Mouse (Mus musculus): Measurements from ENCODE around the gene Znhit2. TPM values are rescaled to one million over a fixed set of nuclear protein-coding genes. Genes with fewer than 3 reads are reported as not detected.

The Znhit2 gene
- polyA plus RNA-seq, 1 experiment from 2014 or later = 31.0 TPM

DNA sequence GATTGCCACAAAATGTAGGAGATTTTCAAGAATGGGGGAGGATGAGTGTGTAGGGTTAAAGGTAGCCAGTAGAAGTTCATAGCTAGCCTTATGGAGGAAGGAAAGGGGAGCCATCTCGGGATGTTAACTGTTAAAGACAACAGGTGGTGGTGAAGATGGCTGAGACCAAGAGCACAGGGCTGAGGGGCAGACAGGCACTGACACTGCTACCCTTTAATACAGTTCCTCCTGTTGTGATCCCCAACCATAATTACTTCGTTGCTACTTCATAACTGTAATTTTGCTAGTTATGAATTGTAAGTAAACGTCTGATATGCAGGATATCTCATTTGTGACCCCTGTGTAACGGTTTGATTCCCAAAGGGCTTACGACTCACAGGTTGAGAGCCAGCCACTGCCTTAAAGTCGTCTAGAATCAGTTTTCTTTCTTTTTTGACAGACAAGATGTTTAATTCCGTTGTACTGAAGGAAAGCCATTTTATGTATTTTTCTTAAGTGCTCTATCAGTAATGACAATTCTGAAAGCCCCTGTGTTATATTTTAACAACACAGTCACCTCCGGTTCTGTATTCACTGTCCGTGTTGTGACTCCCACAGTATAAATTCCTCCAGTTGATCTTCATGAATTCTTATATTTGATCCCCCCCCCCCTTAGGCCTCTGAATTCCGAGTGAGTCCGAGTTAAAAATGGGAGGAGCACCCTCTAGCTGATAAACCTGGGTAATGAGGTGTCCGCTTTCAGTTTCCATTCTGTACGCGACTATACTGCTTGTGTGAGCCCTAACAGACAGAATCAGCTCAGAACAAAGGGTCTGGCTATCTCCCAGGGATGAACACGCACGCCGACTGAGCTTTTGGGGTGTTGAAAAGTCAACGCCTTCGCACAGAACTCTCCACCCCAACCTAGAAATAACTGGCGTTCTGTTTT lies 15.4 kb upstream of the Znhit2 start:
- Histone ChIP-seq H3K27me3 (replicated peaks; ENCODE audit: control insufficient read depth, insufficient read depth, low read length) (no peaks in the 10 kb centered on the region), H3K4me1 (replicated peaks; ENCODE audit: control insufficient read depth, insufficient read depth, low read length) (peaks cover 19% of the 10 kb centered on the region), H3K36me3 (ENCODE audit: control insufficient read depth, insufficient read depth) (peaks cover 12% of the 10 kb centered on the region), H3K9ac (replicated peaks; ENCODE audit: low read depth, low read length) (peak overlapping the region; percentile 92), H3K4me3 (replicated peaks; ENCODE audit: low read length) (peak overlapping the region; percentile 80), H3K27ac (ENCODE audit: low read length) (peak overlapping the region; percentile 100), H3K4me2 (ENCODE audit: low read length) (peak overlapping the region; percentile 97), H3K9me3 (ENCODE audit: control insufficient read depth, low read length) (no peaks in the 10 kb centered on the region)
- peak; percentile 36 for ATAC-seq
- WGBS = 19% methylated on average over 20 of the region's 20 CpGs

GRCm38 (mm10) chr19:6046294-6047153 lies 14.5 kb upstream of the Znhit2 start, which contains the start of gene Syvn1:
Gene Syvn1 (plus strand): TSS chr19:6046576.
- peaks cover 19% of the 10 kb centered on the region for H3K4me1 ChIP-seq (replicated peaks; ENCODE audit: control insufficient read depth, insufficient read depth, low read length)
- peak; percentile 95 for ATAC-seq
- WGBS = under 1% methylated on average over 65 of the region's 65 CpGs
- H3K27me3 ChIP-seq (replicated peaks; ENCODE audit: control insufficient read depth, insufficient read depth, low read length) = no peaks in the 10 kb centered on the region
- H3K9ac ChIP-seq (replicated peaks; ENCODE audit: low read depth, low read length) = peak within 1 kb of the TSS; percentile 92
- H3K36me3 ChIP-seq (ENCODE audit: control insufficient read depth, insufficient read depth) = peaks cover 18% of the 10 kb centered on the region
- peak within 1 kb of the TSS; percentile 80 for H3K4me3 ChIP-seq (replicated peaks; ENCODE audit: low read length)
- peak within 1 kb of the TSS; percentile 97 for H3K4me2 ChIP-seq (ENCODE audit: low read length)
- no peaks in the 10 kb centered on the region for H3K9me3 ChIP-seq (ENCODE audit: control insufficient read depth, low read length)
- peak within 1 kb of the TSS; percentile 100 for H3K27ac ChIP-seq (ENCODE audit: low read length)

DNA sequence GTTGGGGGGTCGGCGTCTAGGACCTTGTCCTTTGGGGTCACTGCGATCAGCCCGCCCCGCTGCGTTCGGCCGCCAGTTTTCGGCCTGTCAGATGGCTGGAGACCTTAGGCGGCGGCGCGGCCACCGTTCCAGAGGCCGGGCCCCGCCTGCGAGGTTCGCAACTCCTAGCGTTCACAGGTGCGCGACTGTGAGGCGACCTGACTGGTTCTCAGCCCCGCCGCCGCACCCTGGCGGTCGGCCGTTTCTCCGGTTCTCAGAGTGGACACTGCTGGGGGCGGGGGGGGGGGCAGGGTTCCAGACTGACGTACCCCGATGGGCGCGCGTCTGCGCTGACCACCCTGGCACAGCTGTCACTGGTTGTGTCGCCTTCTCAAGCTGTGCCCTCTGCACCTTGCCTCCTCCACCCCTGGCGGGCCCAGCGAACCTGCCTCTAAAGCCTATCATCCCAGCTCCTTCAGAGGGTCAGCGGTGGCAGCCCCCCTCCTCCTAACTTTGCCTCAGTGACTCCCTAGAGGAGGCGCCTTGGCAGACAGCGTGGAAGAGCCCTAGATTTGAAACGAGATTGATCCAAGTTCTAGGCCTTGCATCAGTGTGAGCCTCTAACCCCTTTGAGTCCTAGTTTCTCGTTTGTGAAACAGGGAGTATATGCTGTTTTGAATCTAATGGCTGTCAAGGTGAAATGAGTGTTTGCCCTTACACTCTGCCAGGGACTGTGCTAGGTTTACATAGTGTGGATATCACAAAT lies 13.7 kb upstream of the Znhit2 start:
- H3K4me1 ChIP-seq (replicated peaks; ENCODE audit: control insufficient read depth, insufficient read depth, low read length) = peaks cover 19% of the 10 kb centered on the region
- H3K4me3 ChIP-seq (replicated peaks; ENCODE audit: low read length) = peak overlapping the region; percentile 80
- peak; percentile 4; the same call in 1 of the 2 replicates for ATAC-seq
- no peaks in the 10 kb centered on the region for H3K27me3 ChIP-seq (replicated peaks; ENCODE audit: control insufficient read depth, insufficient read depth, low read length)
- WGBS = 1% methylated on average over 41 of the region's 44 CpGs
- no peaks in the 10 kb centered on the region for H3K9me3 ChIP-seq (ENCODE audit: control insufficient read depth, low read length)
- peaks cover 25% of the 10 kb centered on the region for H3K36me3 ChIP-seq (ENCODE audit: control insufficient read depth, insufficient read depth)
- peak overlapping the region; percentile 92 for H3K9ac ChIP-seq (replicated peaks; ENCODE audit: low read depth, low read length)
- H3K4me2 ChIP-seq (ENCODE audit: low read length) = peak overlapping the region; percentile 97
- H3K27ac ChIP-seq (ENCODE audit: low read length) = peak overlapping the region; percentile 100

DNA sequence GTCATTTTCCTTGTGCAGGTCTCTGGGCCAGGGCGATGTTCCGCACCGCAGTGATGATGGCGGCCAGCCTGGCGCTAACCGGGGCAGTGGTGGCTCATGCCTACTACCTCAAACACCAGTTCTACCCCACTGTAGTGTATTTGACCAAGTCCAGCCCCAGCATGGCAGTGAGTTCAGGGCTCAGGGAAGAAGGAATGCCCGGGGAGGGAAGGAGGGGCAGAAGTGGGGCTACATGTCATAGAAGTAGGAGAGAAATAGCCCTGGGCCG lies 13.2 kb upstream of the Znhit2 start:
- Histone ChIP-seq H3K4me1 (replicated peaks; ENCODE audit: control insufficient read depth, insufficient read depth, low read length) (peaks cover 19% of the 10 kb centered on the region), H3K9me3 (ENCODE audit: control insufficient read depth, low read length) (no peaks in the 10 kb centered on the region), H3K4me3 (replicated peaks; ENCODE audit: low read length) (peak overlapping the region; percentile 80), H3K36me3 (ENCODE audit: control insufficient read depth, insufficient read depth) (peaks cover 29% of the 10 kb centered on the region), H3K27me3 (replicated peaks; ENCODE audit: control insufficient read depth, insufficient read depth, low read length) (no peaks in the 10 kb centered on the region), H3K9ac (replicated peaks; ENCODE audit: low read depth, low read length) (no peak overlapping the region; the same call in 1 of the 2 replicates), H3K27ac (ENCODE audit: low read length) (no peak overlapping the region), H3K4me2 (ENCODE audit: low read length) (peak overlapping the region; percentile 97)
- 89% methylated on average over 8 of the region's 8 CpGs for WGBS
- ATAC-seq = no peak

GRCm38 (mm10) chr19:6048681-6049410 lies 12.1 kb upstream of the Znhit2 start:
- H3K27ac ChIP-seq (ENCODE audit: low read length) = no peak overlapping the region
- peaks cover 37% of the 10 kb centered on the region for H3K36me3 ChIP-seq (ENCODE audit: control insufficient read depth, insufficient read depth)
- H3K27me3 ChIP-seq (replicated peaks; ENCODE audit: control insufficient read depth, insufficient read depth, low read length) = no peaks in the 10 kb centered on the region
- H3K9me3 ChIP-seq (ENCODE audit: control insufficient read depth, low read length) = no peaks in the 10 kb centered on the region
- no peak overlapping the region for H3K4me2 ChIP-seq (ENCODE audit: low read length)
- 89% methylated on average over 11 of the region's 11 CpGs for WGBS
- H3K9ac ChIP-seq (replicated peaks; ENCODE audit: low read depth, low read length) = no peak overlapping the region
- no peak overlapping the region for H3K4me3 ChIP-seq (replicated peaks; ENCODE audit: low read length)
- ATAC-seq = no peak
- peaks cover 19% of the 10 kb centered on the region for H3K4me1 ChIP-seq (replicated peaks; ENCODE audit: control insufficient read depth, insufficient read depth, low read length)

DNA sequence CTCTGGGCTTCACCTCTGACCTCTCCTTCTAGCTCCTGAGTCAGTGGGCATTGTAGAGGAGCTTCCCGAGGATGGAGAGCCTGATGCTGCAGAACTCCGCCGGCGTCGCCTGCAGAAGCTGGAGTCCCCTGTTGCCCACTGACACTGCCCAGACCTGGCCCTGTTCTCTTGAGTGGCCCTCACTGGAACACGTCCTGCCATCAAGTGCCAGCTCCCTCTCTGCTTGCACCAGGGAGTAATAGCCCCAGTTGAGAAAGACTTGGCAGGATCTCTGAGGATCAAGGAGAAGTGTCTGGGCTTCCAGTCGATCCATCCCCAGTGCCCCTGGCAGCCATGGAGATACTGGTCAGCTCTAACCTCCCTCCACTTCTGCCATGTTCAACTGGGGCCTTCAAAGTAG lies 8.5 kb upstream of the Znhit2 start:
- H3K9me3 ChIP-seq (ENCODE audit: control insufficient read depth, low read length) = no peaks in the 10 kb centered on the region
- peaks cover 38% of the 10 kb centered on the region for H3K36me3 ChIP-seq (ENCODE audit: control insufficient read depth, insufficient read depth)
- H3K9ac ChIP-seq (replicated peaks; ENCODE audit: low read depth, low read length) = no peak overlapping the region
- no peak for ATAC-seq
- WGBS = 88% methylated on average over 7 of the region's 7 CpGs
- H3K27me3 ChIP-seq (replicated peaks; ENCODE audit: control insufficient read depth, insufficient read depth, low read length) = no peaks in the 10 kb centered on the region
- peaks cover 19% of the 10 kb centered on the region for H3K4me1 ChIP-seq (replicated peaks; ENCODE audit: control insufficient read depth, insufficient read depth, low read length)
- no peak overlapping the region for H3K4me2 ChIP-seq (ENCODE audit: low read length)
- no peak overlapping the region for H3K4me3 ChIP-seq (replicated peaks; ENCODE audit: low read length)
- H3K27ac ChIP-seq (ENCODE audit: low read length) = no peak overlapping the region

DNA sequence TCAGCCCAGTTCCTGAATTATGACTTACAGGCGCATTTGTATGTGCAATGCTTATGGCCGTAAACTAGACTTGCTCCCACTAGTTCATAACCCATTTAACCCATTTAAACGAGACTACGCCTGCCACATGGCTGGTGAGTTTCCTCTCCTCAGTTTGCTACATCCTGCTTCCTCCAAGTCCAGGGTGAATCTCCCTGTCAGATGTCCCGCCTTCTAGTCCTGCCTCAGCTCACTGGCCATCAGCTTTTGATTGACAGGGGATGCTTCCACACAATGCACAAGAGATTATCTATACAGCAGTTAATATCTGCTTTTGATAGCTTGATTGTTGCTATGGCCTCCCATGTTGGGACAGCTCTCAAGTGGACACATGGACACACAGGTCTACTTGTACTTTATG lies 6.7 kb upstream of the Znhit2 start:
- Histone ChIP-seq H3K9ac (replicated peaks; ENCODE audit: low read depth, low read length) (no peak overlapping the region), H3K4me1 (replicated peaks; ENCODE audit: control insufficient read depth, insufficient read depth, low read length) (peaks cover 21% of the 10 kb centered on the region), H3K9me3 (ENCODE audit: control insufficient read depth, low read length) (no peaks in the 10 kb centered on the region), H3K27ac (ENCODE audit: low read length) (no peak overlapping the region), H3K36me3 (ENCODE audit: control insufficient read depth, insufficient read depth) (peaks cover 35% of the 10 kb centered on the region), H3K4me2 (ENCODE audit: low read length) (no peak overlapping the region), H3K4me3 (replicated peaks; ENCODE audit: low read length) (no peak overlapping the region), H3K27me3 (replicated peaks; ENCODE audit: control insufficient read depth, insufficient read depth, low read length) (no peaks in the 10 kb centered on the region)
- ATAC-seq = no peak
- WGBS = 90% methylated on average over 5 of the region's 5 CpGs

- Histone ChIP-seq H3K4me2 (ENCODE audit: low read length) (peak overlapping the region; percentile 86), H3K4me3 (replicated peaks; ENCODE audit: low read length) (peak overlapping the region; percentile 85), H3K9me3 (ENCODE audit: control insufficient read depth, low read length) (no peaks in the 10 kb centered on the region), H3K27ac (ENCODE audit: low read length) (no peak overlapping the region), H3K27me3 (replicated peaks; ENCODE audit: control insufficient read depth, insufficient read depth, low read length) (no peaks in the 10 kb centered on the region), H3K36me3 (ENCODE audit: control insufficient read depth, insufficient read depth) (peaks cover 18% of the 10 kb centered on the region), H3K9ac (replicated peaks; ENCODE audit: low read depth, low read length) (peak overlapping the region; percentile 85), H3K4me1 (replicated peaks; ENCODE audit: control insufficient read depth, insufficient read depth, low read length) (peaks cover 26% of the 10 kb centered on the region)
- no peak for ATAC-seq
- WGBS = 35% methylated on average over 4 of the region's 4 CpGs
Observed at GRCm38 (mm10) chr19:6056696-6057095, 4.3 kb upstream of the Znhit2 start.
